Mouse (Mus musculus): ENCODE measurements around the gene Vim. TPM values are rescaled to one million over a fixed set of nuclear protein-coding genes. Genes with fewer than 3 reads are reported as not detected.
"Not testable (repeated sequence)": the region's sequence is repeated elsewhere in the genome, so short reads cannot be mapped to it uniquely, and the experiment has no call there.

Gene Vim
- polyA plus RNA-seq, 1 experiment from 2014 or later, result 820 TPM

- no peak for ATAC-seq (replicated peaks; ENCODE audit: extremely low read depth, insufficient read depth, low FRiP score)
- Histone ChIP-seq H3K27me3 (ENCODE audit: control insufficient read depth, insufficient read depth, low read length) (no peaks in the 10 kb centered on the region), H3K4me2 (ENCODE audit: low read depth, low read length) (peak overlapping the region; percentile 79), H3K4me1 (ENCODE audit: control insufficient read depth, insufficient read depth, low read length) (peaks cover 20% of the 10 kb centered on the region), H3K4me3 (ENCODE audit: low read length) (peak overlapping the region; percentile 90), H3K9ac (ENCODE audit: low read length) (peak overlapping the region; percentile 90), H3K36me3 (ENCODE audit: control insufficient read depth, insufficient read depth) (peaks cover 31% of the 10 kb centered on the region), H3K9me3 (replicated peaks; ENCODE audit: control insufficient read depth, low read length) (no peaks in the 10 kb centered on the region), H3K27ac (ENCODE audit: low read length) (peak overlapping the region; percentile 99)
- under 1% methylated on average over 13 of the region's 13 CpGs for WGBS
Measured at GRCm38 (mm10) chr2:13575287-13575801, 1.6 kb downstream of the Vim start.

- H3K4me2 ChIP-seq (ENCODE audit: low read depth, low read length), result peak overlapping the region; percentile 79
- peaks cover 36% of the 10 kb centered on the region for H3K36me3 ChIP-seq (ENCODE audit: control insufficient read depth, insufficient read depth)
- H3K27me3 ChIP-seq (ENCODE audit: control insufficient read depth, insufficient read depth, low read length), result no peaks in the 10 kb centered on the region
- no peaks in the 10 kb centered on the region for H3K9me3 ChIP-seq (replicated peaks; ENCODE audit: control insufficient read depth, low read length)
- 9% methylated on average over 6 of the region's 6 CpGs for WGBS
- H3K27ac ChIP-seq (ENCODE audit: low read length), result peak overlapping the region; percentile 99
- H3K9ac ChIP-seq (ENCODE audit: low read length), result peak overlapping the region; percentile 90
- H3K4me3 ChIP-seq (ENCODE audit: low read length), result peak overlapping the region; percentile 90
- peaks cover 20% of the 10 kb centered on the region for H3K4me1 ChIP-seq (ENCODE audit: control insufficient read depth, insufficient read depth, low read length)
- ATAC-seq (replicated peaks; ENCODE audit: extremely low read depth, insufficient read depth, low FRiP score), result no peak
Measured at GRCm38 (mm10) chr2:13575926-13576325, 2.2 kb downstream of the Vim start.

GRCm38 (mm10) chr2:13577399-13577798, 3.7 kb downstream of the Vim start:
- no peak overlapping the region; the same call in 1 of the 2 replicates for H3K9ac ChIP-seq (ENCODE audit: low read length)
- H3K36me3 ChIP-seq (ENCODE audit: control insufficient read depth, insufficient read depth), result peaks cover 50% of the 10 kb centered on the region

GRCm38 (mm10) chr2:13578473-13579152, 4.9 kb downstream of the Vim start:
- H3K4me3 ChIP-seq (ENCODE audit: low read length), result peak overlapping the region; percentile 22
- no peak for ATAC-seq (replicated peaks; ENCODE audit: extremely low read depth, insufficient read depth, low FRiP score)
- WGBS, result 66% methylated on average over 14 of the region's 14 CpGs
- H3K27ac ChIP-seq (ENCODE audit: low read length), result peak overlapping the region; percentile 52
- H3K4me2 ChIP-seq (ENCODE audit: low read depth, low read length), result peak overlapping the region; percentile 40
- H3K9me3 ChIP-seq (replicated peaks; ENCODE audit: control insufficient read depth, low read length), result no peaks in the 10 kb centered on the region
- peaks cover 10% of the 10 kb centered on the region for H3K4me1 ChIP-seq (ENCODE audit: control insufficient read depth, insufficient read depth, low read length)
- H3K9ac ChIP-seq (ENCODE audit: low read length), result 0 out of 2 replicates have a peak overlapping the region, but pooled peaks have one; percentile 30
- peaks cover 55% of the 10 kb centered on the region for H3K36me3 ChIP-seq (ENCODE audit: control insufficient read depth, insufficient read depth)
- no peaks in the 10 kb centered on the region for H3K27me3 ChIP-seq (ENCODE audit: control insufficient read depth, insufficient read depth, low read length)

More at GRCm38 (mm10) chr2:13577399-13577798, 3.7 kb downstream of the Vim start:
- no peaks in the 10 kb centered on the region for H3K9me3 ChIP-seq (replicated peaks; ENCODE audit: control insufficient read depth, low read length)
- no peak overlapping the region for H3K27ac ChIP-seq (ENCODE audit: low read length)
- H3K4me2 ChIP-seq (ENCODE audit: low read depth, low read length), result peak overlapping the region; percentile 60
- H3K27me3 ChIP-seq (ENCODE audit: control insufficient read depth, insufficient read depth, low read length), result no peaks in the 10 kb centered on the region
- WGBS, result 88% methylated on average over 1 of the region's 1 CpGs
- peaks cover 14% of the 10 kb centered on the region for H3K4me1 ChIP-seq (ENCODE audit: control insufficient read depth, insufficient read depth, low read length)
- peak overlapping the region; percentile 40 for H3K4me3 ChIP-seq (ENCODE audit: low read length)
- no peak for ATAC-seq (replicated peaks; ENCODE audit: extremely low read depth, insufficient read depth, low FRiP score)

GRCm38 (mm10) chr2:13579315-13579714, 5.6 kb downstream of the Vim start:
- Histone ChIP-seq H3K4me3 (ENCODE audit: low read length) (no peak overlapping the region), H3K27me3 (ENCODE audit: control insufficient read depth, insufficient read depth, low read length) (no peaks in the 10 kb centered on the region), H3K4me1 (ENCODE audit: control insufficient read depth, insufficient read depth, low read length) (peaks cover 10% of the 10 kb centered on the region), H3K36me3 (ENCODE audit: control insufficient read depth, insufficient read depth) (peaks cover 55% of the 10 kb centered on the region), H3K9me3 (replicated peaks; ENCODE audit: control insufficient read depth, low read length) (no peaks in the 10 kb centered on the region), H3K4me2 (ENCODE audit: low read depth, low read length) (peak overlapping the region; percentile 45), H3K9ac (ENCODE audit: low read length) (no peak overlapping the region), H3K27ac (ENCODE audit: low read length) (no peak overlapping the region)
- WGBS, result 87% methylated on average over 8 of the region's 8 CpGs
- ATAC-seq (replicated peaks; ENCODE audit: extremely low read depth, insufficient read depth, low FRiP score), result no peak

GRCm38 (mm10) chr2:13579991-13580390, 6.3 kb downstream of the Vim start:
- no peaks in the 10 kb centered on the region for H3K27me3 ChIP-seq (ENCODE audit: control insufficient read depth, insufficient read depth, low read length)
- 53% methylated on average over 11 of the region's 11 CpGs for WGBS
- H3K4me2 ChIP-seq (ENCODE audit: low read depth, low read length), result peak overlapping the region; percentile 1
- no peak overlapping the region for H3K27ac ChIP-seq (ENCODE audit: low read length)
- no peak overlapping the region for H3K9ac ChIP-seq (ENCODE audit: low read length)
- H3K36me3 ChIP-seq (ENCODE audit: control insufficient read depth, insufficient read depth), result peaks cover 55% of the 10 kb centered on the region
- H3K9me3 ChIP-seq (replicated peaks; ENCODE audit: control insufficient read depth, low read length), result no peaks in the 10 kb centered on the region
- no peak for ATAC-seq (replicated peaks; ENCODE audit: extremely low read depth, insufficient read depth, low FRiP score)
- H3K4me1 ChIP-seq (ENCODE audit: control insufficient read depth, insufficient read depth, low read length), result peaks cover 10% of the 10 kb centered on the region
- no peak overlapping the region for H3K4me3 ChIP-seq (ENCODE audit: low read length)

GRCm38 (mm10) chr2:13582184-13582583, 8.5 kb downstream of the Vim start:
- H3K36me3 ChIP-seq (ENCODE audit: control insufficient read depth, insufficient read depth), result peaks cover 48% of the 10 kb centered on the region
- 71% methylated on average over 3 of the region's 3 CpGs for WGBS

GRCm38 (mm10) chr2:13583746-13584145, 10.0 kb downstream of the Vim start:
- H3K36me3 ChIP-seq (ENCODE audit: control insufficient read depth, insufficient read depth), result peaks cover 37% of the 10 kb centered on the region
- not testable (repeated sequence) for H3K4me1 ChIP-seq (ENCODE audit: control insufficient read depth, insufficient read depth, low read length); H3K27ac ChIP-seq (ENCODE audit: low read length); H3K9me3 ChIP-seq (replicated peaks; ENCODE audit: control insufficient read depth, low read length); H3K27me3 ChIP-seq (ENCODE audit: control insufficient read depth, insufficient read depth, low read length); H3K4me2 ChIP-seq (ENCODE audit: low read depth, low read length); ATAC-seq (replicated peaks; ENCODE audit: extremely low read depth, insufficient read depth, low FRiP score); H3K9ac ChIP-seq (ENCODE audit: low read length); H3K4me3 ChIP-seq (ENCODE audit: low read length)

More at GRCm38 (mm10) chr2:13582184-13582583, 8.5 kb downstream of the Vim start:
- Histone ChIP-seq H3K27me3 (ENCODE audit: control insufficient read depth, insufficient read depth, low read length) (no peaks in the 10 kb centered on the region), H3K4me1 (ENCODE audit: control insufficient read depth, insufficient read depth, low read length) (peaks cover 4% of the 10 kb centered on the region; the same call in 1 of the 2 replicates), H3K27ac (ENCODE audit: low read length) (no peak overlapping the region), H3K4me2 (ENCODE audit: low read depth, low read length) (no peak overlapping the region), H3K9me3 (replicated peaks; ENCODE audit: control insufficient read depth, low read length) (no peaks in the 10 kb centered on the region), H3K9ac (ENCODE audit: low read length) (no peak overlapping the region), H3K4me3 (ENCODE audit: low read length) (no peak overlapping the region)
- ATAC-seq (replicated peaks; ENCODE audit: extremely low read depth, insufficient read depth, low FRiP score), result no peak

GRCm38 (mm10) chr2:13593328-13593727, 19.6 kb downstream of the Vim start:
- no peaks in the 10 kb centered on the region for H3K36me3 ChIP-seq (ENCODE audit: control insufficient read depth, insufficient read depth)
- no peak overlapping the region for H3K4me2 ChIP-seq (ENCODE audit: low read depth, low read length)
- H3K4me3 ChIP-seq (ENCODE audit: low read length), result no peak overlapping the region
- no peak for ATAC-seq (replicated peaks; ENCODE audit: extremely low read depth, insufficient read depth, low FRiP score)
- H3K27ac ChIP-seq (ENCODE audit: low read length), result no peak overlapping the region
- WGBS, result 58% methylated on average over 4 of the region's 4 CpGs
- H3K9ac ChIP-seq (ENCODE audit: low read length), result no peak overlapping the region
- no peaks in the 10 kb centered on the region for H3K9me3 ChIP-seq (replicated peaks; ENCODE audit: control insufficient read depth, low read length)
- H3K27me3 ChIP-seq (ENCODE audit: control insufficient read depth, insufficient read depth, low read length), result no peaks in the 10 kb centered on the region
- H3K4me1 ChIP-seq (ENCODE audit: control insufficient read depth, insufficient read depth, low read length), result no peaks in the 10 kb centered on the region
